Mouse (Mus musculus): ENCODE data around the gene Tnfrsf11a. TPM values are rescaled to one million over a fixed set of nuclear protein-coding genes. Genes with fewer than 3 reads are reported as not detected.
"Not testable (repeated sequence)": the region's sequence is repeated elsewhere in the genome, so short reads cannot be mapped to it uniquely, and the experiment has no call there.

Tnfrsf11a gene
- total and polyA plus RNA-seq, 2 experiments from 2014 or later = 0.34 to 0.53 TPM

GRCm38 (mm10) chr1:105758798-105759197 is 21.7 kb upstream of the Tnfrsf11a start:
- 87% methylated on average over 4 of the region's 4 CpGs for WGBS
- no peak for ATAC-seq (ENCODE audit: insufficient read depth, low read depth)
- TF ChIP-seq EP300 (IDR thresholded peaks at IDR 0.05; ENCODE audit: low read depth) (no peak), CTCF (IDR thresholded peaks at IDR 0.05; ENCODE audit: low read depth) (no peak)
- H3K27me3 ChIP-seq (ENCODE audit: control insufficient read depth, insufficient read depth, low read length) = no peaks in the 10 kb centered on the region
- no peak for DNase-seq (ENCODE audit: low spot score)
- H3K9me3 ChIP-seq (replicated peaks; ENCODE audit: control insufficient read depth, low read length) = 0 out of 2 replicates have a peak, but pooled peaks cover 8% of the 10 kb centered on the region
- H3K4me1 ChIP-seq (ENCODE audit: control insufficient read depth, insufficient read depth) = no peaks in the 10 kb centered on the region
- no peak overlapping the region for H3K9ac ChIP-seq (replicated peaks; ENCODE audit: low read depth, low read length)
- no peak overlapping the region for H3K4me2 ChIP-seq (ENCODE audit: low read depth, low read length)
- no peak overlapping the region for H3K4me3 ChIP-seq (ENCODE audit: low read depth, low read length)
- no peak overlapping the region for H3K27ac ChIP-seq (ENCODE audit: low read depth)
- H3K36me3 ChIP-seq (replicated peaks; ENCODE audit: control insufficient read depth, insufficient read depth, low read length) = 0 out of 2 replicates have a peak, but pooled peaks cover 7% of the 10 kb centered on the region

DNA sequence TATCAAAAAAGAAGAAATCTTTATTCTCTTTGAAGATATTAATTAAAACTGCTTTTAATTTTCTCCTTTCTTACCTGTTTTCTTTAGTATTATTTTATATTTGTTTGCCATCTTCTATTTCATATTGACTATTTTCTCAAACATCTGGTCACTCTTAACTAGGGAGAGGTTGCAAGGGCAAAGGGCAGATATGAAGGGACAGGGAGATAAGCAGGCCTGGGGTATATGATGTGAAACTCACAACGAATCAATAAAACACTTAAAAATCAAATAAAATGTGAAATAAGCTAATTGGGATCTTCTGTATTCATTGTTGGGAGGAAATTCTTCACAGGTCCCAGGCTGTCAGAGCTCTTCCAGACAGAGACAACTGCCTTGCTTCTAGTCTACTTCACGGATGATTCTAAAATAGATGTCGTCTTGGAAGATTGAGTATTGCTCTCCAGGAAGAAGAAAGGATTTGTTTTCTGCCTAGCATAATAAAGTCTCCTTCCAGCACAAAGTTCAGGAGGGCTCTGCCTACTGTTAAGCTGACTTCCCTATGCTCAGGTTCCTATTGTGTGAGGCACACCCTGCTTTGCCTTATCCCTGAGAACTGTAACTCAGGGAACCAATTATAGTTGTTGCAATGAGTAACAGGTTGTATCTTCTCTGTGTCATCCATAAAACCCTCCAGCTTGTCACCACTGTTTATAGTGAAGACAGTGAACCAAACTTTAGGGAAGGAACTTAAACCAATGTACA is 20.9 kb upstream of the Tnfrsf11a start:
- H3K4me3 ChIP-seq (ENCODE audit: low read depth, low read length) = no peak overlapping the region
- 0 out of 2 replicates have a peak, but pooled peaks cover 8% of the 10 kb centered on the region for H3K9me3 ChIP-seq (replicated peaks; ENCODE audit: control insufficient read depth, low read length)
- no peaks in the 10 kb centered on the region for H3K27me3 ChIP-seq (ENCODE audit: control insufficient read depth, insufficient read depth, low read length)
- H3K4me1 ChIP-seq (ENCODE audit: control insufficient read depth, insufficient read depth) = no peaks in the 10 kb centered on the region
- WGBS = 73% methylated on average over 3 of the region's 3 CpGs
- ATAC-seq (ENCODE audit: insufficient read depth, low read depth) (no peak), DNase-seq (ENCODE audit: low spot score) (no peak)
- no peak overlapping the region for H3K27ac ChIP-seq (ENCODE audit: low read depth)
- no peak overlapping the region for H3K9ac ChIP-seq (replicated peaks; ENCODE audit: low read depth, low read length)
- no peak overlapping the region for H3K4me2 ChIP-seq (ENCODE audit: low read depth, low read length)
- 0 out of 2 replicates have a peak, but pooled peaks cover 1% of the 10 kb centered on the region for H3K36me3 ChIP-seq (replicated peaks; ENCODE audit: control insufficient read depth, insufficient read depth, low read length)
- TF ChIP-seq CTCF (IDR thresholded peaks at IDR 0.05; ENCODE audit: low read depth) (no peak), EP300 (IDR thresholded peaks at IDR 0.05; ENCODE audit: low read depth) (no peak)

DNA sequence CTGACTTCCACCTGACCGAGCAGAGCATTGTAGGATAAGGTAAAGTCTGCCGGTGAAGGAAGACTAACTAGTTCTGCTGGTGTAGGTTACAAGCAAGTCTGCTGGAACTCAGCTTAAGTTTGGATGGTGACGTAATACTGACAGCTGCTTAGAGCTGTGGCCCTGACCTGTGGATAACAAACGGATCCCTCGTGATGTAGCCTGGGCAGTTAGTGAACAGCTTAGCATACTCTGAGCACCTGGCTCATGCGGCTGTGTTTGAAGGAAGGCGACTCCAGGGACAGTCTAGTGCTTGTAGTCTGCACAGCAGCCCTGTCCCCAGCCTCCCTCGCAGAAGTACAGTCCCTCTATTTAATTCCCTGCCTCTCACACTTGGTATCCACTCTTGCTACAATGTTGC is 14.9 kb upstream of the Tnfrsf11a start:
- no peak overlapping the region for H3K4me2 ChIP-seq (ENCODE audit: low read depth, low read length)
- TF ChIP-seq EP300 (IDR thresholded peaks at IDR 0.05; ENCODE audit: low read depth) = no peak
- TF ChIP-seq CTCF (IDR thresholded peaks at IDR 0.05; ENCODE audit: low read depth) = no peak
- no peak overlapping the region for H3K27ac ChIP-seq (ENCODE audit: low read depth)
- H3K9me3 ChIP-seq (replicated peaks; ENCODE audit: control insufficient read depth, low read length) = 0 out of 2 replicates have a peak, but pooled peaks cover 8% of the 10 kb centered on the region
- H3K4me1 ChIP-seq (ENCODE audit: control insufficient read depth, insufficient read depth) = no peaks in the 10 kb centered on the region
- H3K27me3 ChIP-seq (ENCODE audit: control insufficient read depth, insufficient read depth, low read length) = no peaks in the 10 kb centered on the region
- WGBS = 60% methylated on average over 8 of the region's 8 CpGs
- H3K9ac ChIP-seq (replicated peaks; ENCODE audit: low read depth, low read length) = no peak overlapping the region
- DNase-seq (ENCODE audit: low spot score) = no peak
- no peak overlapping the region for H3K4me3 ChIP-seq (ENCODE audit: low read depth, low read length)
- ATAC-seq (ENCODE audit: insufficient read depth, low read depth) = no peak
- no peaks in the 10 kb centered on the region for H3K36me3 ChIP-seq (replicated peaks; ENCODE audit: control insufficient read depth, insufficient read depth, low read length)

GRCm38 (mm10) chr1:105766099-105766498 is 14.4 kb upstream of the Tnfrsf11a start:
- H3K4me2 ChIP-seq (ENCODE audit: low read depth, low read length) = not testable (repeated sequence)

GRCm38 (mm10) chr1:105768397-105768796 is 12.1 kb upstream of the Tnfrsf11a start:
- no peak for DNase-seq (ENCODE audit: low spot score)
- H3K9ac ChIP-seq (replicated peaks; ENCODE audit: low read depth, low read length) = no peak overlapping the region
- H3K27me3 ChIP-seq (ENCODE audit: control insufficient read depth, insufficient read depth, low read length) = no peaks in the 10 kb centered on the region
- H3K9me3 ChIP-seq (replicated peaks; ENCODE audit: control insufficient read depth, low read length) = 0 out of 2 replicates have a peak, but pooled peaks cover under 1% of the 10 kb centered on the region
- no peaks in the 10 kb centered on the region for H3K4me1 ChIP-seq (ENCODE audit: control insufficient read depth, insufficient read depth)
- WGBS = 81% methylated on average over 2 of the region's 2 CpGs
- no peak overlapping the region for H3K4me3 ChIP-seq (ENCODE audit: low read depth, low read length)
- no peak overlapping the region for H3K4me2 ChIP-seq (ENCODE audit: low read depth, low read length)
- TF ChIP-seq EP300 (IDR thresholded peaks at IDR 0.05; ENCODE audit: low read depth) (no peak), CTCF (IDR thresholded peaks at IDR 0.05; ENCODE audit: low read depth) (no peak)
- no peak for ATAC-seq (ENCODE audit: insufficient read depth, low read depth)
- no peak overlapping the region for H3K27ac ChIP-seq (ENCODE audit: low read depth)
- H3K36me3 ChIP-seq (replicated peaks; ENCODE audit: control insufficient read depth, insufficient read depth, low read length) = no peaks in the 10 kb centered on the region

More at GRCm38 (mm10) chr1:105766099-105766498, 14.4 kb upstream of the Tnfrsf11a start:
- H3K4me3 ChIP-seq (ENCODE audit: low read depth, low read length); H3K4me1 ChIP-seq (ENCODE audit: control insufficient read depth, insufficient read depth); DNase-seq (ENCODE audit: low spot score); H3K27ac ChIP-seq (ENCODE audit: low read depth); H3K9me3 ChIP-seq (replicated peaks; ENCODE audit: control insufficient read depth, low read length); H3K9ac ChIP-seq (replicated peaks; ENCODE audit: low read depth, low read length); ATAC-seq (ENCODE audit: insufficient read depth, low read depth); H3K36me3 ChIP-seq (replicated peaks; ENCODE audit: control insufficient read depth, insufficient read depth, low read length); H3K27me3 ChIP-seq (ENCODE audit: control insufficient read depth, insufficient read depth, low read length): not testable (repeated sequence)
- WGBS = 77% methylated on average over 9 of the region's 9 CpGs

DNA sequence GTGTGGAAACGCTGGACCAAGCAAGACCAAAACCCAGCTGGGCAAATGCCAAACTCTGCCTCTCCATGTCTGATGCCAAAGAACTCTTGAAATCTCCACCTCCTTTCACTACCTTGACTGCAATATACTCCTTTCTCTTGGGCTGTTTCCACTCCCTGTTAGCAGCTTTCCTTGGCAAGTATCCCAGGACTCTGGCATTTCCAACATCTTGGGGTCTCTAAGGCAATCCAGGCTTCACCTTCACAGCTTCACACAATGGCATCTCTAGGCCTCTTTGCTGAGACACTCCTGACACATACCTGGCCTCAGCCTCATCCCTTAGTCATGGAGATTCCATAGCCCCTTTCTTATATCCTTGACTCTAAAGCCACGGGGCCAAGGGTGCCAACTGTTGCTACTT is 9.8 kb upstream of the Tnfrsf11a start:
- no peak overlapping the region for H3K4me2 ChIP-seq (ENCODE audit: low read depth, low read length)
- no peaks in the 10 kb centered on the region for H3K36me3 ChIP-seq (replicated peaks; ENCODE audit: control insufficient read depth, insufficient read depth, low read length)
- ATAC-seq (ENCODE audit: insufficient read depth, low read depth) = no peak
- 50% methylated on average over 2 of the region's 2 CpGs for WGBS
- H3K27ac ChIP-seq (ENCODE audit: low read depth) = no peak overlapping the region
- H3K4me1 ChIP-seq (ENCODE audit: control insufficient read depth, insufficient read depth) = no peaks in the 10 kb centered on the region
- H3K27me3 ChIP-seq (ENCODE audit: control insufficient read depth, insufficient read depth, low read length) = no peaks in the 10 kb centered on the region
- no peaks in the 10 kb centered on the region for H3K9me3 ChIP-seq (replicated peaks; ENCODE audit: control insufficient read depth, low read length)
- no peak for TF ChIP-seq EP300 (IDR thresholded peaks at IDR 0.05; ENCODE audit: low read depth)
- no peak for TF ChIP-seq CTCF (IDR thresholded peaks at IDR 0.05; ENCODE audit: low read depth)
- DNase-seq (ENCODE audit: low spot score) = no peak
- no peak overlapping the region for H3K4me3 ChIP-seq (ENCODE audit: low read depth, low read length)
- no peak overlapping the region for H3K9ac ChIP-seq (replicated peaks; ENCODE audit: low read depth, low read length)

All from heart, postnatal 0 days (tissue).